Mouse (Mus musculus) myocyte (in vitro differentiated cells): ENCODE data around the gene Tmem132d. TPM values are rescaled to one million over a fixed set of nuclear protein-coding genes. Genes with fewer than 3 reads are reported as not detected.

Experiments used
- H3K27me3 ChIP-seq: one replicate; pipeline ENCODE4 v1.6.1; 2011; ENCODE audit not compliant: control insufficient read depth, insufficient read depth, insufficient read length
- H3K36me3 ChIP-seq: one replicate; pipeline ENCODE4 v1.6.1; 2011; ENCODE audit not compliant: control insufficient read depth, insufficient read depth
- H3K4me2 ChIP-seq: one replicate; pipeline ENCODE4 v1.6.1; 2011; ENCODE audit warnings: low read depth, control low read depth
- H3K4me3 ChIP-seq: one replicate; pipeline ENCODE4 v1.5.1; 2011; ENCODE audit warnings: mild to moderate bottlenecking, control low read depth, moderate library complexity
- H3K79me2 ChIP-seq: one replicate; pipeline ENCODE4 v1.6.1; 2011; ENCODE audit not compliant: control insufficient read depth, insufficient read depth
- H3ac ChIP-seq: one replicate; pipeline ENCODE4 v1.6.1; 2011; ENCODE audit not compliant: control insufficient read depth, insufficient read length
- CEBPB ChIP-seq: IDR thresholded peaks from 2 replicates; pipeline ENCODE4 v1.6.1; 2011; ENCODE audit warnings: mild to moderate bottlenecking, moderate library complexity; ENCODE audit not compliant: poor library complexity, insufficient read depth, severe bottlenecking
- E2F4 ChIP-seq: IDR thresholded peaks from one replicate; pipeline ENCODE4 v1.6.1; 2011; ENCODE audit warnings: mild to moderate bottlenecking, control low read depth, moderate library complexity; ENCODE audit not compliant: insufficient read depth
- MAX ChIP-seq: IDR thresholded peaks from one replicate; pipeline ENCODE4 v1.6.1; 2011; ENCODE audit warnings: low read depth, mild to moderate bottlenecking, control low read depth
- MYOD1 ChIP-seq, 3 experiments: IDR thresholded peaks; one replicate each; pipeline ENCODE4 v1.6.1; 2011; ENCODE audit warnings: control low read depth in 2 of 3, low read depth in 2 of 3, mild to moderate bottlenecking in 2 of 3, moderate library complexity in 1 of 3; ENCODE audit not compliant: insufficient read length in 2 of 3, control insufficient read depth in 1 of 3
- MYOG ChIP-seq, 3 experiments: IDR thresholded peaks; one replicate each; pipeline ENCODE4 v1.6.1; 2011; ENCODE audit warnings: control low read depth in 2 of 3, low read depth in 2 of 3, mild to moderate bottlenecking in 2 of 3; ENCODE audit not compliant: insufficient read length in 2 of 3, control insufficient read depth in 1 of 3, insufficient read depth in 1 of 3
- POLR2A ChIP-seq: IDR thresholded peaks from one replicate; pipeline ENCODE4 v1.6.1; 2011; ENCODE audit warnings: low read depth, mild to moderate bottlenecking, control low read depth, moderate library complexity; ENCODE audit not compliant: insufficient read length
- POLR2AphosphoS2 ChIP-seq: IDR thresholded peaks from one replicate; pipeline ENCODE4 v1.6.1; 2011; ENCODE audit warnings: low read depth, control low read depth; ENCODE audit not compliant: insufficient read length
- REST ChIP-seq: IDR thresholded peaks from one replicate; pipeline ENCODE4 v1.6.1; 2011; ENCODE audit warnings: mild to moderate bottlenecking, control low read depth, moderate library complexity; ENCODE audit not compliant: insufficient read depth, insufficient read length
- SRF ChIP-seq: IDR thresholded peaks from one replicate; pipeline ENCODE4 v1.6.1; 2011; ENCODE audit warnings: low read depth; ENCODE audit not compliant: control insufficient read depth, insufficient read length
- TCF12 ChIP-seq: IDR thresholded peaks from one replicate; pipeline ENCODE4 v1.6.1; 2011; ENCODE audit warnings: mild to moderate bottlenecking, control low read depth; ENCODE audit not compliant: poor library complexity, insufficient read depth, severe bottlenecking
- TCF3 ChIP-seq: IDR thresholded peaks from one replicate; pipeline ENCODE4 v1.6.1; 2011; ENCODE audit warnings: low read depth, control low read depth; ENCODE audit not compliant: insufficient read length
- USF1 ChIP-seq: IDR thresholded peaks from one replicate; pipeline ENCODE4 v1.6.1; 2011; ENCODE audit warnings: low read depth, mild to moderate bottlenecking, control low read depth, moderate library complexity
- polyA plus RNA-seq: library from polyadenylated mRNA; unstranded; fragments of >200 nt; fragmentation: generic; extraction: Trizol; gene quantifications from one replicate; pipeline ENCODE4 v1.2.1, GENCODE M21; 2012; ENCODE audit warnings: missing spikeins

The Tmem132d gene
- polyA plus RNA-seq, 1 experiment: not detected

DNA sequence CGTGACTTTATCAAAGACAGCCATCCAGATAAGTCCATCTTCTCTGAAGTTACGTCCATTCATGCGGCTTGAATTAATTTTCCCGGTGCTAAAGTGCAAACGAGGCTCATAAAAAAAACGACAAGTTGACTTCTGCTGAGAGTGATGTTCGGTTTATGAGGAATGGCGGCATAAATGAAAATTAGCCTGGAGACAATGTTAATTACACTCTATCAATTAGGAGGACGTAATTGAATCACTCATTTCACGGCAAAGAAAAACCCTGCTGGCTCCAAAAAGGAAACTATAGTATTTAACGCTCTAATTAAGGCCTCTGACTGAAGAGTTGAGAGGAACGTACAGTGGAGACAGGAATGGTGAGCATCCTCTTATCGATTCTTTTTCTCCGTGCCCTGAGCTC lies 503.2 kb downstream of the Tmem132d start:
- Histone ChIP-seq H3K36me3 (no peaks in the 10 kb centered on the region), H3K79me2 (no peaks in the 10 kb centered on the region), H3K4me3 (no peak overlapping the region), H3K27me3 (no peaks in the 10 kb centered on the region), H3K4me2 (no peak overlapping the region), H3ac (no peak overlapping the region)
- TF ChIP-seq USF1: no peak
- TF ChIP-seq POLR2A: no peak
- no peak for TF ChIP-seq SRF
- no peak for TF ChIP-seq REST
- TF ChIP-seq E2F4: no peak
- TF ChIP-seq TCF12: no peak
- TF ChIP-seq POLR2AphosphoS2: no peak
- no peak for TF ChIP-seq MAX
- no peak for TF ChIP-seq TCF3
- no peak for TF ChIP-seq CEBPB
- TF ChIP-seq MYOG (IDR thresholded peaks at IDR 0.05; ENCODE audit: control insufficient read depth in 1 of 3, insufficient read depth in 1 of 3, insufficient read length in 2 of 3, low read depth in 2 of 3): no peak
- no peak for TF ChIP-seq MYOD1 (IDR thresholded peaks at IDR 0.05; ENCODE audit: control insufficient read depth in 1 of 3, insufficient read length in 2 of 3, low read depth in 2 of 3)

DNA sequence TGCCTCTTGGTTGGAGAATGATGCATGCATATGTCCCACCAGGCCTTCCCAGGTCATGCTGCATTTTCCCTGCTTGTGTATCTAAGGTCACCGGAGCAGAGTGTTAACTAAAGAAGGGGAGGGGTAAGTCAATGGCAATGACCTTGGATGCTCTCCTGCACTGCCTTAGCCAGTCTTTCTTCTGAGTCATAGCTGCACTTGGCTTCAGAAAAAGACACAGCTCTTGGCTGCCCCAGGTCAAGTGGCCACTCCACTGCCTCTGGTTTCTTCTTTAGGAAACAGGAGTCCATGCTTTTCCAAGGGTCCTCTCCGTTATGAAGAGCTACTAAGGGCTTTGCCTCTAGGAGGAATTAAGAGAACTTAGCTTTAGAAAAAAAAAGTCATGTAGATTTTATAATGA lies 506.2 kb downstream of the Tmem132d start:
- no peaks in the 10 kb centered on the region for H3K36me3 ChIP-seq
- H3ac ChIP-seq: no peak overlapping the region
- H3K4me3 ChIP-seq: no peak overlapping the region
- TF ChIP-seq TCF3: no peak
- no peak for TF ChIP-seq E2F4
- no peak for TF ChIP-seq POLR2A
- no peak overlapping the region for H3K4me2 ChIP-seq
- H3K79me2 ChIP-seq: no peaks in the 10 kb centered on the region
- H3K27me3 ChIP-seq: no peaks in the 10 kb centered on the region

DNA sequence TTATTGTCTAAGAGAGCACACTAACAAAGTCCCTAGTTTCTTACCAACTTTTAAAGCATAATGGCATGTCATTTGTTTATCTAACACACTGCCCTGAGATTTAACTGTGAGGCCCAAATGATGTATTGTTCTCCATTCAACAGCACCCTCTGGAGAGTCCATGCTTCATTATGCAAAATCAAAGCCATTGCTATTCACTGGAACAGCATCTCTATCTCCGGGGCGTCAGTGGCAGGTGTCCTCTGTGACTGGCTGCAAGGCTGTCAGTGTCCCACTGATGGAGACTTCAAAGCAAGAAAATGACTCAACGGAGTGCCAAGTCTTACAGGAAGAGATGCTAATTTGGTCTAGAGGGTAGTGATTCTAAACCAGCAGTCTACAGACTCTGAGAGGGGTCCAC lies 508.8 kb downstream of the Tmem132d start:
- no peak overlapping the region for H3K4me2 ChIP-seq
- H3ac ChIP-seq: no peak overlapping the region
- TF ChIP-seq POLR2AphosphoS2 (no peak), TCF12 (no peak), MYOD1 (IDR thresholded peaks at IDR 0.05; ENCODE audit: control insufficient read depth in 1 of 3, insufficient read length in 2 of 3, low read depth in 2 of 3) (no peak), MYOG (IDR thresholded peaks at IDR 0.05; ENCODE audit: control insufficient read depth in 1 of 3, insufficient read depth in 1 of 3, insufficient read length in 2 of 3, low read depth in 2 of 3) (no peak)
- no peaks in the 10 kb centered on the region for H3K79me2 ChIP-seq
- no peaks in the 10 kb centered on the region for H3K27me3 ChIP-seq
- H3K36me3 ChIP-seq: no peaks in the 10 kb centered on the region
- H3K4me3 ChIP-seq: no peak overlapping the region

DNA sequence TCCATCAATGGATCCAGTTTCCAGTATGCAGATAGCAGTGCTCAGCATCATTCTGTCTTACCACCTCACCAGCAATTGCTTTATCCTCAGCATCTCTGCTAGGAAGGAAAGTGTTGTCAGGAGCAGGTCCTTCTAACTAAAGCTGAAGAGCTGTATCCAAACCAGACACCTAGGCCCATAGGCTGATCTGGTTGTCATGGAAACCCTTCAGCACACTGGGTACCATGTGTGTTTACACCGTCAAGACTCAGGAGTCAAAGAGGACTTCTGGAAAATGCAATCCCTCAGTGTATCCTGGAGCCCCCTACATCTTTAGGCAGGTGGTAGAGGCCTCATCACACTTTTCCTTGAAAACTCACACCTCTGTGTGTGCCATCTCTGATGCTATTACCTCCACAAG lies 513.7 kb downstream of the Tmem132d start:
- Histone ChIP-seq H3K4me3 (no peak overlapping the region), H3ac (no peak overlapping the region), H3K4me2 (no peak overlapping the region), H3K36me3 (no peaks in the 10 kb centered on the region), H3K79me2 (no peaks in the 10 kb centered on the region), H3K27me3 (no peaks in the 10 kb centered on the region)
- TF ChIP-seq REST (no peak), TCF3 (no peak)

DNA sequence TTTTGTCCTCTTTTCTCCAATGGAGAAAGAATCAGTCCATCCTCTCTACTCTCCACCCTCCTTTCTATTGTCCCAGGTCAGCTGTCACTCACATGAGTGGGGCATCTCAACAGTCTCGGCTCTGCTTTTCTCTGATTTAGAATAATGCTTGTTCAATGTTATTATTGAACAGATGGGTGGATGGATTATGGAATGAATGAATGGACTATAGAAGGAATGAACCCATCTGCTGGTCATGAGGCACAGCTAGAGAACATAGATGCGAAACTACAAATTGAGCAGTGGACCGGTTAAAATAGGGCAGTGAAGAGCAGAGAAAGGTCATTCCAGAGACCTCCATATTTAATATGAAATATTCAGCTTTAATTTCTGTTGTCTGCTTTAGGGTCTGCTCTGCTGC lies 514.5 kb downstream of the Tmem132d start:
- Histone ChIP-seq H3K4me3 (no peak overlapping the region), H3ac (no peak overlapping the region), H3K36me3 (no peaks in the 10 kb centered on the region), H3K79me2 (no peaks in the 10 kb centered on the region), H3K4me2 (no peak overlapping the region), H3K27me3 (no peaks in the 10 kb centered on the region)
- TF ChIP-seq TCF12 (no peak), REST (no peak), SRF (no peak), MYOD1 (IDR thresholded peaks at IDR 0.05; ENCODE audit: control insufficient read depth in 1 of 3, insufficient read length in 2 of 3, low read depth in 2 of 3) (no peak), MAX (no peak), CEBPB (no peak), MYOG (IDR thresholded peaks at IDR 0.05; ENCODE audit: control insufficient read depth in 1 of 3, insufficient read depth in 1 of 3, insufficient read length in 2 of 3, low read depth in 2 of 3) (no peak), TCF3 (no peak), USF1 (no peak), POLR2A (no peak), POLR2AphosphoS2 (no peak), E2F4 (no peak)

DNA sequence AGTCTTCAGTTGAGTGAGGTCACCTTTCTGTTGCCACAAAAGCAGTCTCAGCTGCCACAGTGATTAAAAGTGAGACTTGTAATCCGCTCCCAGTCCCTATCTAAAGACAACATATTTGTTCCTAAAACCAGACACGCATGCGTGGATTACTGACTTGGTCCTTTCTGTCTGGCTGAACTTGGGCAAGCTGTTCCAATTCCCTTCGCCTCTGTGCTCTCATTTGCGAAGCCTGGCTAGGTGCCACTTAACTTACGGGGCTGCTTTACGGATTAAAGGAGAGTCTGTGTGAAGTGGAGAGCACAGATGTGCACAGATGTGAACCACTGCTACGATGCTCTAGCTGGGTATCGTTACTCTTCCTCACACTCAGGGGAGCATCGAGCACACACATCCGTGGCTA lies 518.7 kb downstream of the Tmem132d start:
- H3K4me2 ChIP-seq: no peak overlapping the region
- no peak overlapping the region for H3ac ChIP-seq
- H3K79me2 ChIP-seq: no peaks in the 10 kb centered on the region
- TF ChIP-seq USF1: no peak
- no peak for TF ChIP-seq REST
- TF ChIP-seq POLR2A: no peak
- no peak for TF ChIP-seq MYOD1 (IDR thresholded peaks at IDR 0.05; ENCODE audit: control insufficient read depth in 1 of 3, insufficient read length in 2 of 3, low read depth in 2 of 3)
- TF ChIP-seq TCF3: no peak
- no peak for TF ChIP-seq TCF12
- no peak for TF ChIP-seq POLR2AphosphoS2
- TF ChIP-seq MAX: no peak
- TF ChIP-seq SRF: no peak
- TF ChIP-seq CEBPB: no peak
- no peak for TF ChIP-seq E2F4
- no peak overlapping the region for H3K4me3 ChIP-seq
- H3K27me3 ChIP-seq: no peaks in the 10 kb centered on the region
- H3K36me3 ChIP-seq: no peaks in the 10 kb centered on the region
